Mouse (Mus musculus): ENCODE measurements around the gene Isg20.
A peak's percentile ranks its signal among the peaks of the same experiment; 100 is the strongest.

The Isg20 gene

DNA sequence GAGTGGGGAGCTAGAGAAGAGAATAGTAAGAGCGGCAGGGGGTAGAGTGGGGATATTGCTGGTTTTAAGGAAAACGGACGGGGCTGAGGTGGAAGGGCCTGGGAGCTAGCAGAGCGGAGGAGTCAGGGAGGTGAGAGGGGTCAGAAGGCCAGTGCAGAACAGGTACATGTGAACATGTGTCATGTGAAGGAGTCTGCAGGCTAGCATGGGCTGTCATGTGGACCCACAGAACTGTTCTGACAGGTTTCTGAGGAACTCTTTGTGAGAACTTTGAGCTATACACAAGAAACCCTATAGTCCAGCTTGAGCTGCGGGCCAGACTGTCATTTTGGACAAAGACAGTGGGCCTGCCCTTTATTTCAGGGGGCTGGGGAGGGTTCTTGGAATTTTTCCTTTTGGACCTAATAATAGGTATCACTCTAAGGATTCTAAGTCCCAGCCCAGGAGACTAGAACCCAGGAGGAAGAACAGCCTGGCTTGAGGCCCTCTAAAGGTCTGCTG, at the start of gene Isg20:
TSS of gene Isg20 (plus strand) at position 451 of the 501 bp plus-strand sequence.
- DNase-seq (ENCODE audit: inconsistent ontology term): peak; percentile 19

GRCm38 (mm10) chr7:78863796-78864445, 49.3 kb upstream of the Isg20 start:
- DNase-seq (ENCODE audit: inconsistent ontology term): no peak

DNA sequence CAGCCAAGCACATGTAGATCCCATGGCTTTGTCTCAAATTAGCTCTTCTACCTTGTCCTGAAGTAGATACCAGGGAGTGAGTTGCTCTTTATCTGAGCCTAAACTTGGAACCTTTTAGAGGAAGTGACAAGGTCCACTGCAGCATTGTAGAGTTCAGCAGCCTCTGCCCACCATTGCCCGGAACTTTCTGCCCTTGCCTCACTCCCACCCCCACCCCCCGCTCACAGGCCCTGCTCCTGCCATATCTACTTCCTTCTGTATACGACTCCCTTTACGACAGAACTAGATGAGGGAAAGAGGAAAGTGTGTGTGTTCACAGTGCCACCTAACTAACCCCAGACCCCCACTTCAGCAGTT, 48.8 kb upstream of the Isg20 start:
- DNase-seq (ENCODE audit: inconsistent ontology term): no peak

DNA sequence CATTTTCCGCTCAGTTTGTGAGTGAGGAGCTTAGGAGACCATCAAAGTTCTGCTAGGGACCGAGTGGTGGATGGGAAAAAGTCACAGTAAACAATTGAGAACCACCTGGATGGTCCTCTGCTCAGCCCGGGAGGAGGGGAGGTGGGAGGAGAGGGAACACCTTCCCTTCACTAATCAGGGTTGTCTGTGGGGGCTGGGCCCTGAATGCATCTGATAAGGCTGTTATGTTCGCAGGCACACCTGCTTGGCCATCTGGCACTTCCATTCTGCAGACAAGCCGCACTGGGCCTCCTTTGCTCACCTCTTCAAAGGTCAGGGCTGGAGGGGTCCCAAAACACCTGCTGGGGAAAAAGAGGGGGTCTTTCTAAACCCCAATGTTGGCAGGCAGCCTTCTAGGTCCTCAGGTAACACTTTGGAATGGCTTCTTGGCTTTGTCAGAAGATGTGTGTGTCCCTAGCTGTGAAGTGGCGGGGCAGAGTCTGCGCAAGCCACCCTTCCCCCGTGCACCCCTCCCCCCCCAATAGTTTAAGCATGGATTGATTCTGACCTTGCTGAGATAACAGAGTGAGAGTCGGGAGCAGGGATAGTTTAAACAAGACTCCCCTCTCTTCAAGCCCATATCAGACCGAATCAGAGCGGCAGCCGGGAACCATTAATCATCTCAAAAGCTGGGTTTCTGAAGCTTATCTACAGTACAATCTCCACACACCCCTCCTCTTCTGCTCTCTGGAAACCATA, 47.8 kb upstream of the Isg20 start:
- DNase-seq (ENCODE audit: inconsistent ontology term): no peak

- DNase-seq (ENCODE audit: inconsistent ontology term): no peak
Observed at GRCm38 (mm10) chr7:78868731-78869130, 44.5 kb upstream of the Isg20 start.

DNA sequence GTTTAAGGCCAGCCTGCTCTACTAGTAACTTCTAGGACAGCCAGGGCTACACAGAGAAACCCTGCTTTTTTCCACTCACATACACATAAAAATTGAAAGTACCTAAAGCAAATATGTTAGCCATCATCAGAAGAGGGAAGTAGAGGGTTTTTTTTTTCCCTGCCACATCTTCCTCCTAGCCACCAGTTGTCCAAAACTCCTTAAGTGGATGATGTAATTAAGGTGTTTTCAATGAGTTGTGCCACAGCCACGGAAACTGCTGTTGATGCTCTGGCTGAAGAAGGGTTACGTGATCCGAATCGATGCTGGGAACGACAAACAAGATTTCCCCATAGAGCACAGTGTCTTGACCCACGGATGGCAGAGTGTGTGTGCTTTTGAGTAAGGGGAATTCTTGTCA, 40.9 kb upstream of the Isg20 start:
- DNase-seq (ENCODE audit: inconsistent ontology term): no peak

GRCm38 (mm10) chr7:78872831-78873230, 40.4 kb upstream of the Isg20 start:
- no peak for DNase-seq (ENCODE audit: inconsistent ontology term)

DNA sequence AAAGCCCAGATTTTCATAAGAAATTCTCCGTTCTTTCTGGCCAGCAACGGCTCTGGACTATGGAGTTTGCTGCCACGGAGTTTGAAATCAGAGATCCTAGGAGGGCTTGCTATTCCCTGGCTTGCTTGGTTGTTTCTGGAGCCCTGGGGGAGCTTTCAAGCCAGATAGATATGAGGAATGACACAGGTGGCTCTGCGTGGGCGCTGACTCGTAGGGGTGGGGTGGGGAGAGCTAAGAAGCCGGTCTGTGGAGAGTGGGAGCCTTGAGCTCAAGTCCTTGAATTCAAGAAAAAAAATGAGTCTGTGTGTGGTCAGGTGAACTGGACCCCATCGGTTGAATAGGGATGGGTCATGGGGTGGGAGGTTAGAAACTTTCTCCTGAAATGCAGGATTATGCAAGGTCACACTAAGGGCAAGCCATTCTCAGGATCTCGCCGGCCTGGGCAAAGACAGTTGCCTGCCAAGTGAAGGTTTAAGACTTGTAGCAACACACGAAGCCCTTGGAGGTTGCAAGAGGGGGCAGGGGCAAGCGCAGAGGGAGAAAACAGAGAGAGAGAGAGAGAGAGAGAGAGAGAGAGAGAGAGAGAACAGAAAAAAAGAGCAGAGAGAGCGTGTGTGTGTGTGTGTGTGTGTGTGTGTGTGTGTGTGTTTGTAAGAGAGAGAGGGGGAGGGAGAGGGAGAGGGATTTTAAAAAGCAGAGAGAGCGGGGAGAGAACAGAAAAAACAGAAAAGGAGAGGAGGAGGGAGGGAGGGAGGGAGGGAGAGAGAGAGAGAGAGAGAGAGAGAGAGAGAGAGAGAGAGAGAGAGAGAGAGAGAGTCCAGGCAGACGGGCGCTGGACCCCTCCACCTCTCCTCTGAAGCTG, 31.4 kb upstream of the Isg20 start:
- DNase-seq (ENCODE audit: inconsistent ontology term): peak; percentile 7

- peak; percentile 23 for DNase-seq (ENCODE audit: inconsistent ontology term)
Observed at GRCm38 (mm10) chr7:78882469-78882837, 30.8 kb upstream of the Isg20 start.

DNA sequence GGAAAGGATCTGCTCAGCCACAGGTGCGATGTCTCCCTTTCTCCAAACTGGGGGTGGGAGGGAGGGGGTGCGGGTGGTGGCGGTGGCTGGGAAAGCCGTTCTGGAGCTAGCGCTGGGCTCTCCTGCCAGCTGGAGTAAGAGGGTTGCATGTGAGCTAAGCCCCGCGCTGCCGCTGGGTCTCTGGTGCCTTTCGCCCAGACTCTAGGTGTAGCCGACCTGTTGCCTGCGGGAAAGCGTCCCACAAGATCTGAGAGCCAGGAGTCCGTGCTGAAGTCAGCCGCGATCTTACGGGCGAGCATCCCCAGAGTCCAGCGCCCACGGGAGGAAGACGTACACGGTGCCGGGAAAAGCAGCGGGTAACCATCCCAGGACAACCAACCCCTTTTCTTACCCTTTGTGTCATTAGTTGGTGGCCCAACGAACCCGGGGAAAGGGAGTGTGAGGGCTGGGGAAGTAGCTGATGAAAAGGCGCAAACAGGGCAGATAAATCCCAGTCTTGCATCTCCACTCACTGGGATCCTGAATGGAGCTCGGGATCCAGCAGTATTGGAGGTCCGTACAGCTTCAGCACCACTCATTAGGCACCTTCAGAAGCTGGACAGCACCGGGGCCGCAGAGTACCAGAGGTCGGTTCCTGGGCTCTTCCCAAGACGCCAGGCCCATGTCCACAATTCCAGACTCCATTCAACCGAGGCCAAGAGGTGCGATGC, 30.1 kb upstream of the Isg20 start:
- DNase-seq (ENCODE audit: inconsistent ontology term): peak; percentile 53

DNA sequence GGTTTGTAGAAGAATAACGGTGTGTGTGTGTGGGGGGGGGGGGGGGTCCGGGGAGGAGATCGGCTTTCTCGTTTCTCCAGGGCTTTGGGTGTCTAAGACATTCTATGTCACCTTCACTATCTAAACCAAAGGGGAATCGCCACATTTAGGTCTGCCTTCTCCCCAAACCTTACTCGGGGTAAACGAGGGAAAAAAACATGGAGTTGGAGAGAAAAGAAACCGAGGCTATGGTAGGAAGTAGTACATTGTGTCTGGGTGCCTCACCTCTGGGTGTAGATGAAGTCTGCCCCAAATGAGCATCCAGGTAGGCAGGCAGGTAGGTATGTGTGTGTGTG, 29.5 kb upstream of the Isg20 start:
- DNase-seq (ENCODE audit: inconsistent ontology term): no peak

DNA sequence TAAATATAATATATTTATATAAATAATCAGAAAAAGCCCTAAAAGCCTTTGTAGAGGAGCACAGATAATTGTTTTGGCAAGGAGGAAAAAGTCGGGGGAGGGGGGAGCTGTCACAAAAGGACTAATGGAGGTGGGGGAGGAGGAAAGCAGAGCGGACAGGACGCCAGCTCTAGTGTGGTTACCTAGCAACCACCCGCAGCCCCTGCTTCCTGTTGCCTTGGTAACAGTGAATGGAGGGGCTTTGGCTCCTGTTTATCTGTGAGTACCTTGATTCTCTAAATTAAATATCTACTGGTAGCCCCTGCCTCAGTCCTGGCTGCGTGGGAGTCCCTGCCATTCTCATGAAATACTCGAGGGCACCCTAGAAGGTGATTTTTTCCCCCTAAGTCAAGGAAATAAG, 29.1 kb upstream of the Isg20 start:
- DNase-seq (ENCODE audit: inconsistent ontology term): no peak

- DNase-seq (ENCODE audit: inconsistent ontology term): no peak
Observed at GRCm38 (mm10) chr7:78885404-78885803, 27.8 kb upstream of the Isg20 start.

GRCm38 (mm10) chr7:78886496-78886895, 26.7 kb upstream of the Isg20 start:
- no peak for DNase-seq (ENCODE audit: inconsistent ontology term)

DNA sequence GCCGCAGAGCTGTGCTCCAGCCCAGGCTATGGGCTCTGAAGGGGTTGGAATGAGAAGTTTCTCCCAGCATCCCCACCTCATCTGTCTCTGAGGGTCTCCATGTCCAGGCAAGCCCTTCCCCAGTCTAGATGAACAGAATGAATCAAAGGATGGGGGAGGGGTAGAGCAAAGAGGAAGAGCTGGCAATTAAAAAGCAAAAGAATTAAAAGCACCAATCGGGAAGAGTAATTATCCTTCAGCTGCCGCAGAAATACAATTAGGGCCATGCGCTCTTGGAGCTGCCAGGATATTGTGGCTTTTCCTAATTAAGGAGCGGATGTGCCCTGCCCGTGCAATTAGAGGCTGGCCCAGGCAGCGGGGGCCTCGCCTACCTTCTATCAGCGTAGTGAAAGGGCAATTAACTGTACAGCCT, 25.8 kb upstream of the Isg20 start:
- peak; percentile 90 for DNase-seq (ENCODE audit: inconsistent ontology term)

- peak; percentile 67 for DNase-seq (ENCODE audit: inconsistent ontology term)
Observed at GRCm38 (mm10) chr7:78890641-78891040, 22.6 kb upstream of the Isg20 start.

GRCm38 (mm10) chr7:78893917-78894316, 19.3 kb upstream of the Isg20 start:
- DNase-seq (ENCODE audit: inconsistent ontology term): no peak

DNA sequence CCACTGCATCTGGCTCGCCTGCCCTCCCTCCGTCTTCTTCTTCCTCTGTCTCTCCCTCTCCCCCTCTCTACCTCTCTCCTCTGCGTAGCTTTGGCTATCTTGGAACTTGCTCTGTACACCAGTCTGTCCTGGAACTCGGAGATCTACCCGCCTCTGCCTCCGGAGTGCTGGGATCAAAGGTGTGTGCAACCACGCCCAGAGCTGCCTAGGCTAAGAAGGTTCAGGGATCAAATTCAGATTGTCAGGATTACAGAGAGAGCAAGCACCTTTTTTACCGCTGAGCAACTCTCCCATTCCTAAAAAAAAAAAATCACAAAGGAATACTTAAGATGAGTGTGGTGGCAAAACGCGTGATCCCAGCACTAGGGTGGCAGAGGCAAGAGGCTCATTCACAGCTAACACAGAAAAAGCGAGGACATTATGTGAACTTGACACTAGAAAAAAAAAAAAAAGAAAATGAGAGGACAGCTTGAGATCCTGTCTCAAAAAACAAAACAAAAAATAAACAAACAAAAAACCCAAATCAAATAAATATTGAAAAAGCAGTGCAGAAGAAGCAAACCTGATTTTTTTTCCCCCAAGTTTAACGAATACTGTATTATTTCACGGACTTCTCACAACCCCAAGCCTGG, 18.1 kb upstream of the Isg20 start:
- DNase-seq (ENCODE audit: inconsistent ontology term): no peak

DNA sequence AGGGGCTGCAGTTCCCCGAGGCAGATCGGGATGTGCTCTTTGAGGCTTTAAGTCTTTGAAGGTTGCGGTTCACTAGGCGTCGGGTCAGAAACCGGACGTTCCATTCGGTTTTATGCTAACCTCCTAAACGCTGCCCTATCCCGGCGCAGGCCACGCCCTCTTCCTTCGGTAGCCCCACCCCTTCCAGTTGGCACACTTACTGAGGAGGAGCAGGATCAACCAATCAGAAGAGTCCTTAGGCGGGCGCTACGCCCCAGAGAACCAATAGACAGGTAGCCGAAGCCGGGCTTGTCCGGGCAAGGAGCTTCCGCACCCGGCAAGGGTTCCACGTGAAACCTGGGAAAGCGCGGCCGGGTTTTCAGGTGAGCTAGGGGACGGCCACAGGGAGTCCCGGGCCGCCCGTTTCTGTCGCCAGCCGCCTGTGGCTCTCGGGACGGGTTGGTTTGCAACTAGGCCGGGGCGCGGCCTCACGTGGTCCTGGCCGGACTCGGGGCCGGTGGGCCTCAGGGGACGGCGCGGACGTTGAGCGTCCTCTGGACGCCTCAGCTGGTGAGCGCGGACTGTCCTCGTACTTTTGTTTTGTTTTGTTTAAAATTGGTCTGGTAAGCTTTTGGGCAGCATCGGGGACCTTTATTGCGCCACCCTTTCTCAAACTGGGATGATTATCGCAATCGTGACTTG, 17.4 kb upstream of the Isg20 start, which contains the start of gene Aen:
TSS of gene Aen (plus strand) at position 202 of the 681 bp plus-strand sequence.
- peak; percentile 100 for DNase-seq (ENCODE audit: inconsistent ontology term)

DNA sequence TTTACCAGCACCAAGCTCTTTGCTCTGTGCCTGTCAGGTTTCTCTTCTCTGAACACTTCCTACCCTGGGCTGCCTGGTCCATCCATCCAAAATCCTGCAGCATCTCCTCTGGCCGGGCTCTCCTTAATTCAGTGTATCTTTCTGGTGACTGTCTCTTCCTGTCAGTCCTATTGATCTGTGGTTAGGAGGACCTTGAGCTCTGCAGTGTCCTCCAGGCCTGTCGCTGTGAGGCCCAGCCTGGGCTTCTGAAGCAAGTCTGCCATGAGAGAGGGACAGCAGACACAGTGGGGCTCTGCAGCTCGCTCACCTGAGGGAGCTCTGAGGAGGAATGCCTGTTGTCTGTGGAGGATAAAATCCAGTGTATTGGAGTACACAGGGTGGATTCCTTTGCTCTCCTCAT, 15.7 kb upstream of the Isg20 start:
- DNase-seq (ENCODE audit: inconsistent ontology term): no peak

All from Muller cell, postnatal 12 days (primary cell).